Mouse (Mus musculus) adrenal gland, adult 8-10 months (tissue): ENCODE results near the gene Mt4. TPM values are rescaled to one million over a fixed set of nuclear protein-coding genes. Genes with fewer than 3 reads are reported as not detected.
A peak's percentile ranks its signal among the peaks of the same experiment; 100 is the strongest.
"Not testable (repeated sequence)": the region's sequence is repeated elsewhere in the genome, so short reads cannot be mapped to it uniquely, and the experiment has no call there.

Experiments used
- DNase-seq: peaks from one replicate; pipeline ENCODE4 v3.0.0; 2022
- total RNA-seq, 4 experiments: library from RNA; stranded (reverse); gene quantifications; 2 replicates each; pipeline ENCODE4 v1.2.4; 2022

Mt4 gene
- total RNA-seq, 4 experiments from 2014 or later: not detected

GRCm38 (mm10) chr8:94135556-94135955 is 1.4 kb upstream of the Mt4 start:
- DNase-seq: no peak

- DNase-seq: no peak
These were observed 805 bp upstream of the Mt4 start for GRCm38 (mm10) chr8:94136192-94136591.

GRCm38 (mm10) chr8:94140266-94140795 is 3.3 kb downstream of the Mt4 start:
- DNase-seq: peak; percentile 14

DNA sequence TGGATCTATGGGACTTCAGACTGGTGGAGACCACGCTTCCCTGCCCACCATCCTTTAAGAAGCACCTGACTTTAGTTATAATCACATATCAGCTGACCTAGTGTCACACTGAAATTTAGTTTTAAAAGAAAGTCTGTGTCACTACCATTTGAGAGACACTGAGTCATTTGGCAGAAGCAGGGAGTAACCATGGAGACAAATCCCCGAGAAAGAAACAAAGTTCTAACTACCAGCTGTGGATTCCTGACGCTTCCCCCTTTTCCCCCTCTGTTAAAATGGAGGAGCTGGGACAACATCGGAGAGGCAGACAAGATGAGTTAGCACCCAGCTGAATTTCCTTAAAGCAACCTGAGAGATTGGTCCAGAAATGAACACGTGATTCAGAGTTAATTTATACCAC is 11.2 kb downstream of the Mt4 start:
- DNase-seq: no peak

- DNase-seq: no peak
These were observed 13.9 kb downstream of the Mt4 start for GRCm38 (mm10) chr8:94150925-94151324.

GRCm38 (mm10) chr8:94152513-94153300 is 15.7 kb downstream of the Mt4 start, which contains the start of gene Mt3:
Mt3 (plus strand) TSS chr8:94152607.
- DNase-seq: no peak

DNA sequence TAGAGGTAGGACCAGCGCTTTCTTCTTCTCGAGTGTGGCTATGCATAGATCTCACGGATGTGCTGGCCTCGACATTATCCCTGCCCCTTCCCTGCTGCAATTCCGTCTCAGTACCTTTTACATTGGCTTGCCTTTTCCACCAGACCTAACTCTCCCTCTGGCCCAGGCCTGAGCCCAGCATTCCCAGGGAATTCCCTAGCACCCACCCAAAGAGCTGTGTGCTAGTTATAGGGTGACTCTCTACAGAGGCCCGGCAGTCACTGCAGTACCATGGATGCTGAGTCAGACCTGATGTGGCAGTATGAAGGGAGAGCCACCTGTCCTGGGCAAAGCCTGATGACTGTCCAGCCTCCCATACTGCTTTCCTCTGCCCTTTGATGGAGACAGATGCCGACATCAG is 16.5 kb downstream of the Mt4 start:
- no peak for DNase-seq

DNA sequence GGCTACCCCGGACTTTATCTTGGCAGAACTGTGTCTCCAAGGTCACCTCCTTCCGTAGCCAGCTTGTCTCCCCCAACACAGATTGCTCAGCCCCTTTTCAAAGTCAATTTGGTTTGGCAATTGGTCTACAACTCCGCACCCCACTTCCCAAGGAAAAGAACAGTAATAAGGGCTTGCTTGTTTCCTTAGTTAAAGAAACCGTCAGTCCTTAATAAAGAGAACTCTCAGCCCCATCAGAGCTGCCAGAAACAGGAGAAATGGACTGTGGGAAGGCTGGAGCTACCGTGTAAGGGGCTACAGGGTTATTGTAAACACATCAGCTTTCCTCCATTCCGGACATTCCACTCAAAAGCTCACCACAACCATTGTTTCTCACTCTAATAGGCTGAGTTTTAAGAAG is 17.5 kb downstream of the Mt4 start:
- DNase-seq: no peak

DNA sequence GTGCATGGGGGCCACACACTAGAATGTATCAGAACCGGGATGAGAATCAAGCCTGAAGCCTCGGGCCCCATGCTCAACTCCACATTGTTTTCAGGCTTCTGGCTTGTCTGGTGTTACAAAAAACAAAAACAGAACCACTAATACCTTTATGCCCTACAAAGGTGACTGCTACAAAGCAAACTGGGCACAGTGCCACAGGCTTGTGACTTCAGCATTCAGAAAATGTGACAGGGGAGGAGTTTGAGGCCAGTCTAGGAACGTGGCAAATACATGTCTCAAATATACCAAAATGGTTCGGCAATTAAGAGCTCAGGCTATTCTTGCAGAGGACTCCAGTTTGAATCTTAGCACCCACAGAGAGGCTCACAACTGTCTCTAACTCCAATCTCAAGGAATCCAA is 19.1 kb downstream of the Mt4 start:
- DNase-seq: no peak

DNA sequence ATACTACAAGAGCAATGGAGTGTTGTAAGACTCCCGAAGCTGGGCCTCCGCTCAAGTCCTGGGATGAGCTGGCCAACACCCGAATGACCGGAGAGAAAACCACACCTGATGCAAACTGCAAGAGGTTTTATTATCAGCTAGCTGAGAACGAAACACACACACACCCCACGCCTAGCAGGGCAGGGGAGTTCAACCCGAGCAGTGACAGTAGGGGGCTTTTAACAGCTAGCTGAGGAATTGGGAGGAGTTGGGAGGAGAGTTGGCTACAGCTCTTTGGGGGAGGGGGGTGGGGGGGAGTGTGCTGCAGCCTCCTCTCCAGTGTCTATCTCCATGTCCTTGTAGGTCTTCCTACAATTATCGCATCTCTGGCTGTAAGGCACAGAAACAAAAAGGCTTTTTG is 28.8 kb downstream of the Mt4 start:
- not testable (repeated sequence) for DNase-seq

DNA sequence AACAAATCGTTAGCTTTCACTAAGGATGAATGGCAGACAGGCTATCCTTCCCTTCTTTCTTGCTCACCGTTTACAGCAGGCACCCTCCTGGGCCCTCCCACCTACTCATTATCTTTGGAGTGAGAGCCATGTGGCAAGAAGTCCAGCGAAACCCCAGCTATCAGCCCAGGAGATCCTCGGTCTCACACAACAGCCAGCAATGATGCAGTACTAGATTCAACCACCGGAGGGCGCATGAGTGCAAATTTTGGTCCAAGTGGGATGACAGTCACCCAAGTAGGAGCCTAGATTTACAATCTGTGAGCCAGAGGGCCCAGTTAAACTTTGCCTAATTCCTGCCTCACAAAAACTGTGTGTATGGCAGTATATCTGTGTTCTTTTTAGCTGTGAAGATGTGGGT is 30.2 kb downstream of the Mt4 start:
- DNase-seq: peak; percentile 81

DNA sequence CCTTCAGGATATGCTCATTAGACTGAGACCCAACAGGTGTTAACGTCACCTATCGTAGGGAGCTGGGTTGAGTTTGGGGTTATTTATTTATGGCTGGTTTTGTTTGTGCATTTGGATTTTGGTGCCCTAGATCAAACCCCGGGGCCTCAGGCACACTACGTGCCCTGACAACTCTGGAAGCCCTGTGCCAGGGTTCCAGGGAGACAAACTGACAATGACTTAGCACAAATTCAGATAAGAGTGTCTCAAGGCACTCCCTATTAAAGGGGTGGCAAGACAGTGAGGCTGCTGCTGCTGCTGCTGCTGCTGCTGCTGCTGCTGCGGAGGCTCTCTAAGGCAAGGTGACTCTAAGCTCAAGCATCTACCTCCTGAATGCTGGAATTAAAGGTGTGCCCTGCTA is 32.5 kb downstream of the Mt4 start:
- DNase-seq: no peak

- peak; percentile 41 for DNase-seq
These were observed 34.3 kb downstream of the Mt4 start for GRCm38 (mm10) chr8:94171321-94171755.

DNA sequence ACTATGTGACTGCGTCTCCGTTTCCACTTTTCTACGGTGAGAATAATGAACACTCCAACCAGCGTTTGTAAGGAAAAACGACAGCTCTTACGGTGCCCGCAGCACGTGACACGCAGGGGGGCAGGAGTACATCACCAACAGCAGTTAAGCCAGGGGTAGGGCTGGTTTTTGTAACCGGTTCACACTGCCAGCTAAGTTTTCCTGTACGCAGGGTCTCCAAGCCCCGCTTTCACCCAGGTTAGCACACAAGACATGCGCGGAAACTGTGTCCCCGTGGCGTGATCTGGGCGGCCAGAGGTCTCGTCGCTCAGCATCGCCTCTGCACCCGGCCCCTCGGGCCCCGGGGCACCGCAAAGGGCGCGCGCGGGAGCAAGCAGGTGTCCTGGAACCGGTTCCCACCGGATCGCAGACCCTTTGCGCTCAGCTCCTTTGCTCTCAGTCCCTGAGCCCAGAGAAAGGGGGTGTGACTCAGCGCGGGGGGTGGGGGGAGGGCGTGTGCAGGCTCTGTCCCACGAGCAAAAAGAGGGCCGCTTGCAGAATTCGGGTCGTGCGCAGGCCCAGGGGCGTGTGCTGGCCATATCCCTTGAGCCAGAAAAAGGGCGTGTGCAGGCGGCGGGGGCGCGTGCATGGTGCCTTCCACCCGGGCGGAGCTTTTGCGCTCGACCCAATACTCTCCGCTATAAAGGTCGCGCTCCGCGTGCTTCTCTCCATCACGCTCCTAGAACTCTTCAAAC is 35.2 kb downstream of the Mt4 start, which contains the start of gene Mt2:
Mt2 (plus strand) TSS at position 590 of the 734 bp plus-strand sequence.
- peak; percentile 84 for DNase-seq

- DNase-seq: no peak
These were observed 36.1 kb downstream of the Mt4 start for GRCm38 (mm10) chr8:94172809-94173732.

DNA sequence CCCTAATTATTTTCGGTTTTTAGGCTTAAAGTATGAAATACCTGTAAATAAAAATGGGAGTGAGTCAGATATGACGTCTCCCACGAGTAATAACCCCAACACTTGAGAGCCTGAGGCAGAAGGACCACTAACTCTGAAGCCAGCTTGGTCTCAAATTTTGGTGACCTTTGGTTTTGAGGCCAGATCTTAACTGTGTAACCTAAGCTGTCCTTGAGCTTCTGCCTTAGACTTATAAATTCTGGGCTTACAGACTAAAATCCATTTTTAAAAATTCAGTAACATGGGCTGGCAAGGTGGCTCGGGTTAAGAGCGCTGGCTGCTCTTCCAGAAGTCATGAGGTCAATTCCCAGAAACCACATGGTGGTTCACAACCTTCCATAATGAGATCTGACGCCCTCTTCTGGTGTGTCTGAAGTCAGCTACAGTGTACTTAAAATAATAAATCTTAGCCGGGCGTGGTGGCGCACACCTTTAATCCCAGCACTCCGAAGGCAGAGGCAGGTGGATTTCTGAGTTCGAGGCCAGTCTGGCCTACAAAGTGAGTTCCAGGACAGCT is 36.9 kb downstream of the Mt4 start:
- DNase-seq: no peak

DNA sequence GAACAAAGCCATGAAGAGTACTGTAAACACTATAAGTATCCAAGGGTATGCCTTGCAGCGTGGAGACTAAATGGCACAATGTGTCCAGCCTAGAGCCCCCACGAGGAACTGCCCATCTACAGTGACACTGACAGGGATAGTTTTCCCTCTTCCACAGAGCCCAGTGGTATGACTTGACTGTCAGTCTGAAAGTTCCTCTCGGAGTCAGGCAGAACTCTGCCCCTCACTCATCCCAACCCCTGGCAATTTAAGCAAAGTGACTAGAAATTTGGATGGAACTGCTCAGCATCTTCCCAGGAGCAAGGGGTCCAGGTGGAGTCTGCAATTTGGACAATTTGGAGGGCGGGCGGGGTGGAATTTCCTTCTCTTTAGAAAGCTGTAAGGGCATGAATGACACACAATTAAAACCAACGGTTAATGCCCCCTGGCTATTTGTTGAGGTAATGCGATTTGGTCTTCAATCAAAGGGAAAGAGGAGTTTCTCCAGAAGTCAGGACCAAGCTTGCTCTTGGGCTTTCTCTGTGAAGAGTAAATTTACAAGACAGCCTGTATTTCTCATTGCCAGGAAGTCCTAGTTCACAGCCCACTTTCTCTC is 37.7 kb downstream of the Mt4 start:
- no peak for DNase-seq

GRCm38 (mm10) chr8:94177716-94178390 is 40.9 kb downstream of the Mt4 start:
- no peak for DNase-seq

- DNase-seq: peak; percentile 92
These were observed 42.1 kb downstream of the Mt4 start, which contains the start of gene Mt1 for GRCm38 (mm10) chr8:94178857-94179712. Mt1 (plus strand) TSS chr8:94179082.
